Mouse (Mus musculus) macrophage (primary cell): ENCODE measurements around the gene Setdb2. TPM values are rescaled to one million over a fixed set of nuclear protein-coding genes. Genes with fewer than 3 reads are reported as not detected.
A peak's percentile ranks its signal among the peaks of the same experiment; 100 is the strongest.

ENCODE experiments used
- H3K27ac ChIP-seq: fragments of 350-480 bp; formaldehyde crosslinking; 2 replicates; pipeline ENCODE4 v1.9.0; 2021
- H3K36me3 ChIP-seq: fragments of 350-480 bp; formaldehyde crosslinking; 2 replicates; pipeline ENCODE4 v1.9.0; 2021; ENCODE audit errors: inconsistent target
- H3K4me3 ChIP-seq: fragments of 350-480 bp; formaldehyde crosslinking; 2 replicates; pipeline ENCODE4 v1.9.0; 2021; ENCODE audit errors: inconsistent target
- H3K79me2 ChIP-seq: fragments of 350-480 bp; formaldehyde crosslinking; 2 replicates; pipeline ENCODE4 v1.9.0; 2021; ENCODE audit errors: inconsistent target
- WGBS: methylation state at CpG from one replicate; pipeline ENCODE4 v1.1.7; 2026; ENCODE audit warnings: inconsistent platforms; ENCODE audit not compliant: missing documents; 5-methylcytosine and 5-hydroxymethylcytosine counted together
- polyA plus RNA-seq: library from polyadenylated mRNA; stranded (reverse); fragments of 250-400 nt; gene quantifications from 3 replicates; pipeline ENCODE4 v1.2.4, GENCODE M21; 2018; ENCODE audit warnings: inconsistent platforms
- total RNA-seq, 78 experiments: library from RNA; depleted of rRNA; stranded (reverse); fragments of 250-400 nt; gene quantifications; 1 replicate in 9 of 78; 2 replicates in 24 of 78; 3 replicates in 43 of 78; 4 replicates in 2 of 78; pipeline ENCODE4 v1.2.4; 2018; ENCODE audit warnings: inconsistent platforms in 56 of 78

Gene Setdb2
- total RNA-seq (2018; cell fraction: chromatin; rRNA removed): 100 to 1,000 TPM in 14 of 26 experiments, 10 to 100 TPM in 12; 15.7 to 414 (median 146) TPM
- 10 to 100 TPM in 17 of 26 experiments, 1 to 10 TPM in 9; 5.3 to 49.3 (median 25.5) TPM for total RNA-seq (2018; cell fraction: cytosol; rRNA removed)
- total RNA-seq (2018; cell fraction: nucleus; rRNA removed): 100 to 1,000 TPM in 13 of 26 experiments, 10 to 100 TPM in 13; 17.9 to 297 (median 96.8) TPM
- 8.8 to 17.9 TPM (median 10.0 TPM) in 3 replicates for polyA plus RNA-seq

- Histone ChIP-seq H3K36me3 (0 out of 2 replicates have a peak, but pooled peaks cover 4% of the 10 kb centered on the region), H3K79me2 (peaks cover 87% of the 10 kb centered on the region), H3K27ac (peak within 1 kb of the TSS; percentile 75), H3K4me3 (peak within 1 kb of the TSS; percentile 96)
- 1% methylated on average over 59 of the region's 66 CpGs for WGBS
These were observed at the start of gene Setdb2, which contains the start of gene Cab39l for GRCm38 (mm10) chr14:59440558-59441471. Gene Setdb2, minus strand, starts transcription at chr14:59440884. Gene Cab39l, plus strand, starts transcription at chr14:59440972.

- Histone ChIP-seq H3K4me3 (no peak overlapping the region), H3K36me3 (no peaks in the 10 kb centered on the region), H3K27ac (no peak overlapping the region), H3K79me2 (no peaks in the 10 kb centered on the region)
- 94% methylated on average over 4 of the region's 4 CpGs for WGBS
These were observed 44.6 kb upstream of the Setdb2 start for GRCm38 (mm10) chr14:59485247-59485810.

GRCm38 (mm10) chr14:59478699-59479098, 38.0 kb upstream of the Setdb2 start:
- Histone ChIP-seq H3K27ac (no peak overlapping the region), H3K4me3 (no peak overlapping the region), H3K79me2 (no peaks in the 10 kb centered on the region), H3K36me3 (no peaks in the 10 kb centered on the region)
- WGBS: 84% methylated on average over 6 of the region's 6 CpGs

- 33% methylated on average over 1 of the region's 1 CpGs for WGBS
These were observed 30.1 kb upstream of the Setdb2 start for GRCm38 (mm10) chr14:59470781-59471180.

GRCm38 (mm10) chr14:59467798-59468197, 27.1 kb upstream of the Setdb2 start:
- no peak overlapping the region for H3K27ac ChIP-seq
- WGBS: 83% methylated on average over 1 of the region's 1 CpGs
- no peak overlapping the region for H3K4me3 ChIP-seq
- no peaks in the 10 kb centered on the region for H3K36me3 ChIP-seq
- H3K79me2 ChIP-seq: no peaks in the 10 kb centered on the region

More at GRCm38 (mm10) chr14:59470781-59471180, 30.1 kb upstream of the Setdb2 start:
- no peaks in the 10 kb centered on the region for H3K36me3 ChIP-seq
- peak overlapping the region; percentile 18 for H3K27ac ChIP-seq
- no peaks in the 10 kb centered on the region for H3K79me2 ChIP-seq
- no peak overlapping the region for H3K4me3 ChIP-seq

- Histone ChIP-seq H3K27ac (no peak overlapping the region), H3K79me2 (no peaks in the 10 kb centered on the region), H3K36me3 (no peaks in the 10 kb centered on the region), H3K4me3 (no peak overlapping the region)
- 100% methylated on average over 2 of the region's 2 CpGs for WGBS
These were observed 25.8 kb upstream of the Setdb2 start for GRCm38 (mm10) chr14:59466503-59466902.

- H3K4me3 ChIP-seq: no peak overlapping the region
- H3K27ac ChIP-seq: no peak overlapping the region
- no peaks in the 10 kb centered on the region for H3K36me3 ChIP-seq
- peaks cover 53% of the 10 kb centered on the region; the same call in 1 of the 2 replicates for H3K79me2 ChIP-seq
These were observed 7.3 kb upstream of the Setdb2 start for GRCm38 (mm10) chr14:59447981-59448380.

- Histone ChIP-seq H3K4me3 (no peak overlapping the region), H3K36me3 (no peaks in the 10 kb centered on the region), H3K79me2 (peaks cover 71% of the 10 kb centered on the region; the same call in 1 of the 2 replicates), H3K27ac (no peak overlapping the region)
- 100% methylated on average over 1 of the region's 1 CpGs for WGBS
These were observed 4.7 kb upstream of the Setdb2 start for GRCm38 (mm10) chr14:59445421-59445820.

GRCm38 (mm10) chr14:59441472-59441805, 755 bp upstream of the Setdb2 start:
- 0% methylated on average over 6 of the region's 6 CpGs for WGBS
- H3K36me3 ChIP-seq: no peaks in the 10 kb centered on the region
- peak overlapping the region; percentile 96 for H3K4me3 ChIP-seq
- peak overlapping the region; percentile 75 for H3K27ac ChIP-seq
- peaks cover 86% of the 10 kb centered on the region for H3K79me2 ChIP-seq

GRCm38 (mm10) chr14:59440039-59440438, 645 bp downstream of the Setdb2 start:
- 0% methylated on average over 7 of the region's 7 CpGs for WGBS

GRCm38 (mm10) chr14:59438505-59438904, 2.2 kb downstream of the Setdb2 start:
- WGBS: 4% methylated on average over 2 of the region's 2 CpGs
- Histone ChIP-seq H3K79me2 (peaks cover 86% of the 10 kb centered on the region), H3K27ac (peak overlapping the region; percentile 53), H3K4me3 (no peak overlapping the region), H3K36me3 (0 out of 2 replicates have a peak, but pooled peaks cover 5% of the 10 kb centered on the region)

More at GRCm38 (mm10) chr14:59440039-59440438, 645 bp downstream of the Setdb2 start:
- peaks cover 92% of the 10 kb centered on the region for H3K79me2 ChIP-seq
- peak overlapping the region; percentile 53 for H3K27ac ChIP-seq
- peak overlapping the region; percentile 96 for H3K4me3 ChIP-seq
- H3K36me3 ChIP-seq: 0 out of 2 replicates have a peak, but pooled peaks cover 5% of the 10 kb centered on the region

GRCm38 (mm10) chr14:59437398-59437797, 3.3 kb downstream of the Setdb2 start:
- Histone ChIP-seq H3K27ac (no peak overlapping the region), H3K36me3 (peaks cover 11% of the 10 kb centered on the region; the same call in 1 of the 2 replicates), H3K79me2 (peaks cover 86% of the 10 kb centered on the region), H3K4me3 (no peak overlapping the region)
- 93% methylated on average over 3 of the region's 3 CpGs for WGBS

- Histone ChIP-seq H3K27ac (no peak overlapping the region), H3K79me2 (peaks cover 93% of the 10 kb centered on the region), H3K36me3 (peaks cover 29% of the 10 kb centered on the region), H3K4me3 (no peak overlapping the region)
These were observed 5.5 kb downstream of the Setdb2 start for GRCm38 (mm10) chr14:59435206-59435605.

GRCm38 (mm10) chr14:59433902-59434301, 6.8 kb downstream of the Setdb2 start:
- H3K79me2 ChIP-seq: peaks cover 93% of the 10 kb centered on the region
- peaks cover 42% of the 10 kb centered on the region for H3K36me3 ChIP-seq
- WGBS: 46% methylated on average over 2 of the region's 2 CpGs
- H3K27ac ChIP-seq: 0 out of 2 replicates have a peak overlapping the region, but pooled peaks have one; percentile 12
- H3K4me3 ChIP-seq: no peak overlapping the region
